Mouse (Mus musculus): ENCODE measurements around the gene Clcn2. TPM values are rescaled to one million over a fixed set of nuclear protein-coding genes. Genes with fewer than 3 reads are reported as not detected.
A peak's percentile ranks its signal among the peaks of the same experiment; 100 is the strongest.

Gene Clcn2
- total and polyA plus RNA-seq, 3 experiments = 5.4 to 9.4 TPM; not detected in 1

- no peak for DNase-seq (ENCODE audit: low read depth, low spot score)
- no peaks in the 10 kb centered on the region for H3K79me2 ChIP-seq (ENCODE audit: control insufficient read depth, insufficient read depth, low read length, poor library complexity)
- H3K27me3 ChIP-seq (ENCODE audit: control insufficient read depth in 1 of 2, insufficient read depth in 2 of 2, low read length in 2 of 2) = no peaks in the 10 kb centered on the region
- H3K9ac ChIP-seq (ENCODE audit: control insufficient read depth, low read depth, low read length, poor library complexity, severe bottlenecking) = no peak overlapping the region
- H3K4me3 ChIP-seq (ENCODE audit: control insufficient read depth in 1 of 2, insufficient read depth in 1 of 2, low read depth in 2 of 2, low read length in 2 of 2) = no peak overlapping the region
- no peak overlapping the region for H3K27ac ChIP-seq (ENCODE audit: control insufficient read depth, low read depth, low read length)
- peaks cover 3 to 16% of the 10 kb centered on the region in 2 experiments; a peak in 2 of 4 replicates for H3K4me1 ChIP-seq (ENCODE audit: control insufficient read depth in 1 of 2, insufficient read depth in 2 of 2, low read length in 2 of 2)
- H3K9me3 ChIP-seq (replicated peaks; ENCODE audit: insufficient read depth, low read length) = no peaks in the 10 kb centered on the region
- peaks cover 0 to 16% of the 10 kb centered on the region in 2 experiments; a peak in 2 of 4 replicates for H3K36me3 ChIP-seq (ENCODE audit: control insufficient read depth in 1 of 2, insufficient read depth in 2 of 2, low read length in 2 of 2)
- no peak for TF ChIP-seq MYB (IDR thresholded peaks at IDR 0.05; ENCODE audit: low read depth, low read length)
- TF ChIP-seq NRF1 (IDR thresholded peaks at IDR 0.05; ENCODE audit: insufficient read depth, low read depth, low read length, poor library complexity, severe bottlenecking) = no peak
- no peak for TF ChIP-seq GATA1 (IDR thresholded peaks at IDR 0.05; ENCODE audit: low read depth, low read length)
- no peak for TF ChIP-seq CHD1 (IDR thresholded peaks at IDR 0.05; ENCODE audit: low read depth, low read length)
- no peak for TF ChIP-seq SIN3A (IDR thresholded peaks at IDR 0.05; ENCODE audit: low read length)
- TF ChIP-seq E2F4 (IDR thresholded peaks at IDR 0.05; ENCODE audit: borderline replicate concordance, low read depth, low read length) = no peak
- no peak for TF ChIP-seq TAL1 (IDR thresholded peaks at IDR 0.05; ENCODE audit: low read length)
- TF ChIP-seq BHLHE40 (IDR thresholded peaks at IDR 0.05; ENCODE audit: borderline replicate concordance, low read depth, low read length) = no peak
- no peak for TF ChIP-seq MXI1 (IDR thresholded peaks at IDR 0.05; ENCODE audit: low read depth, low read length)
- no peak for TF ChIP-seq POLR2A (IDR thresholded peaks at IDR 0.05; ENCODE audit: control insufficient read depth in 1 of 2, insufficient read depth in 1 of 2, low read depth in 1 of 2, low read length in 2 of 2, poor library complexity in 1 of 2)
- no peak for TF ChIP-seq CTCF (IDR thresholded peaks at IDR 0.05 in 2 of 3, conservative IDR thresholded peaks at IDR 0.05 in 1 of 3; ENCODE audit: control insufficient read depth in 1 of 3, insufficient read depth in 1 of 3, low read depth in 2 of 3, low read length in 3 of 3, poor library complexity in 1 of 3, severe bottlenecking in 1 of 3)
- no peak for TF ChIP-seq MAFK (IDR thresholded peaks at IDR 0.05; ENCODE audit: borderline replicate concordance, low read depth, low read length)
- no peak for TF ChIP-seq SMC3 (IDR thresholded peaks at IDR 0.05; ENCODE audit: low read depth, low read length)
- no peak for TF ChIP-seq MEF2A (IDR thresholded peaks at IDR 0.05; ENCODE audit: extremely low read depth, insufficient replicate concordance, low read depth, low read length, poor library complexity, severe bottlenecking)
- TF ChIP-seq TCF12 (IDR thresholded peaks at IDR 0.05; ENCODE audit: low read depth, low read length) = no peak
- TF ChIP-seq MYC (IDR thresholded peaks at IDR 0.05; ENCODE audit: low read depth, low read length) = no peak
Measured at GRCm38 (mm10) chr16:20700036-20700435, 17.5 kb downstream of the Clcn2 start.

GRCm38 (mm10) chr16:20699266-20699665 is 18.3 kb downstream of the Clcn2 start:
- TF ChIP-seq USF1 (IDR thresholded peaks at IDR 0.05; ENCODE audit: low read depth, low read length) (peak; percentile 48), CTCF (IDR thresholded peaks at IDR 0.05 in 2 of 3, conservative IDR thresholded peaks at IDR 0.05 in 1 of 3; ENCODE audit: control insufficient read depth in 1 of 3, insufficient read depth in 1 of 3, low read depth in 2 of 3, low read length in 3 of 3, poor library complexity in 1 of 3, severe bottlenecking in 1 of 3) (no peak)
- H3K9me3 ChIP-seq (replicated peaks; ENCODE audit: insufficient read depth, low read length) = no peaks in the 10 kb centered on the region
- H3K4me3 ChIP-seq (ENCODE audit: control insufficient read depth in 1 of 2, insufficient read depth in 1 of 2, low read depth in 2 of 2, low read length in 2 of 2) = no peak overlapping the region
- peaks cover 3 to 13% of the 10 kb centered on the region in 2 experiments; a peak in 2 of 4 replicates for H3K4me1 ChIP-seq (ENCODE audit: control insufficient read depth in 1 of 2, insufficient read depth in 2 of 2, low read length in 2 of 2)
- H3K27me3 ChIP-seq (ENCODE audit: control insufficient read depth in 1 of 2, insufficient read depth in 2 of 2, low read length in 2 of 2) = no peaks in the 10 kb centered on the region
- no peak for DNase-seq (ENCODE audit: low read depth, low spot score)
- no peaks in the 10 kb centered on the region for H3K79me2 ChIP-seq (ENCODE audit: control insufficient read depth, insufficient read depth, low read length, poor library complexity)
- H3K9ac ChIP-seq (ENCODE audit: control insufficient read depth, low read depth, low read length, poor library complexity, severe bottlenecking) = no peak overlapping the region
- no peak overlapping the region for H3K27ac ChIP-seq (ENCODE audit: control insufficient read depth, low read depth, low read length)
- H3K36me3 ChIP-seq (ENCODE audit: control insufficient read depth in 1 of 2, insufficient read depth in 2 of 2, low read length in 2 of 2) = peaks cover 0 to 12% of the 10 kb centered on the region in 2 experiments; a peak in 2 of 4 replicates

Data from MEL (cell line).